Mouse (Mus musculus) limb, embryonic 11.5 days (tissue): ENCODE measurements around the gene Ica1. TPM values are rescaled to one million over a fixed set of nuclear protein-coding genes. Genes with fewer than 3 reads are reported as not detected.
A peak's percentile ranks its signal among the peaks of the same experiment; 100 is the strongest.

ENCODE experiments used
- ATAC-seq: fragments of 200-750 bp; cut with Nextera tagmentation; 2 replicates; pipeline ENCODE4 v1.8.0; 2017; ENCODE audit warnings: low read depth; ENCODE audit not compliant: insufficient number of reproducible peaks, low FRiP score, low TSS enrichment
- DNase-seq: peaks from one replicate; pipeline ENCODE4 v3.0.0-alpha.2; 2015; ENCODE audit warnings: low spot score
- H3K27ac ChIP-seq: fragments of 300-500 bp; sonication (generic); replicated peaks from 2 replicates; pipeline ENCODE4 v1.5.1; 2014; ENCODE audit warnings: low read depth, mild to moderate bottlenecking, low read length
- H3K27me3 ChIP-seq: fragments of 300-500 bp; sonication (generic); 2 replicates; pipeline ENCODE4 v1.6.1; 2014; ENCODE audit warnings: mild to moderate bottlenecking, low read length, mixed read lengths; ENCODE audit not compliant: control insufficient read depth, insufficient read depth
- H3K36me3 ChIP-seq: fragments of 300-500 bp; sonication (generic); 2 replicates; pipeline ENCODE4 v1.6.1; 2014; ENCODE audit warnings: mild to moderate bottlenecking, low read length, moderate library complexity, mixed read lengths; ENCODE audit not compliant: control insufficient read depth, insufficient read depth
- H3K4me1 ChIP-seq: fragments of 300-500 bp; sonication (generic); 2 replicates; pipeline ENCODE4 v1.6.1; 2014; ENCODE audit warnings: low read length, mixed read lengths; ENCODE audit not compliant: control insufficient read depth, insufficient read depth
- H3K4me2 ChIP-seq: fragments of 300-500 bp; sonication (generic); 2 replicates; pipeline ENCODE4 v1.6.1; 2014; ENCODE audit warnings: low read depth, mild to moderate bottlenecking, moderate library complexity; ENCODE audit not compliant: severe bottlenecking
- H3K4me3 ChIP-seq: fragments of 300-500 bp; sonication (generic); 2 replicates; pipeline ENCODE4 v1.5.1; 2014; ENCODE audit warnings: low read depth, low read length
- H3K9ac ChIP-seq: fragments of 300-500 bp; sonication (generic); 2 replicates; pipeline ENCODE4 v1.6.1; 2014; ENCODE audit warnings: mild to moderate bottlenecking, low read length
- H3K9me3 ChIP-seq: fragments of 300-500 bp; sonication (generic); 2 replicates; pipeline ENCODE4 v1.6.1; 2016; ENCODE audit warnings: low read length; ENCODE audit not compliant: control insufficient read depth
- WGBS: fragments of 180-500 bp; shearing (Covaris S2); extraction: QIAGEN DNeasy Blood & Tissue Kit; methylation state at CpG from one replicate; pipeline ENCODE4 v1.1.7; 2014; 5-methylcytosine and 5-hydroxymethylcytosine counted together
- polyA plus RNA-seq: library from polyadenylated mRNA; unstranded; fragments of >200 nt; fragmentation: Nextera tagmentation; extraction: Ambion mirVana; gene quantifications from 2 replicates; pipeline ENCODE4 v1.2.1, GENCODE M21; 2014

The Ica1 gene
- polyA plus RNA-seq, 1 experiment from 2014 or later: 17.5 TPM

GRCm38 (mm10) chr6:8754486-8754885 lies 23.8 kb downstream of the Ica1 start:
- Histone ChIP-seq H3K27me3 (no peaks in the 10 kb centered on the region), H3K9ac (no peak overlapping the region), H3K36me3 (no peaks in the 10 kb centered on the region), H3K4me1 (no peaks in the 10 kb centered on the region), H3K9me3 (no peaks in the 10 kb centered on the region), H3K4me3 (no peak overlapping the region), H3K4me2 (no peak overlapping the region), H3K27ac (no peak overlapping the region)
- ATAC-seq: no peak
- DNase-seq: no peak
- 92% methylated on average over 5 of the region's 5 CpGs for WGBS

- DNase-seq: no peak
- H3K27me3 ChIP-seq: no peaks in the 10 kb centered on the region
- H3K4me1 ChIP-seq: no peaks in the 10 kb centered on the region
- no peak overlapping the region for H3K4me3 ChIP-seq
- H3K36me3 ChIP-seq: no peaks in the 10 kb centered on the region
- H3K27ac ChIP-seq: no peak overlapping the region
- no peak overlapping the region for H3K9ac ChIP-seq
- H3K4me2 ChIP-seq: no peak overlapping the region
- ATAC-seq: no peak
- WGBS: 92% methylated on average over 2 of the region's 2 CpGs
- no peaks in the 10 kb centered on the region for H3K9me3 ChIP-seq
These were observed 24.6 kb downstream of the Ica1 start for GRCm38 (mm10) chr6:8753723-8754036.

GRCm38 (mm10) chr6:8752984-8753722 lies 25.1 kb downstream of the Ica1 start:
- no peak overlapping the region for H3K27ac ChIP-seq
- H3K4me2 ChIP-seq: no peak overlapping the region
- no peak for DNase-seq
- no peak for ATAC-seq
- no peak overlapping the region for H3K4me3 ChIP-seq
- no peaks in the 10 kb centered on the region for H3K9me3 ChIP-seq
- H3K27me3 ChIP-seq: no peaks in the 10 kb centered on the region
- 87% methylated on average over 6 of the region's 6 CpGs for WGBS
- H3K36me3 ChIP-seq: no peaks in the 10 kb centered on the region
- no peaks in the 10 kb centered on the region for H3K4me1 ChIP-seq
- H3K9ac ChIP-seq: no peak overlapping the region

- Histone ChIP-seq H3K27ac (no peak overlapping the region), H3K36me3 (no peaks in the 10 kb centered on the region), H3K4me2 (no peak overlapping the region), H3K27me3 (no peaks in the 10 kb centered on the region), H3K9ac (no peak overlapping the region), H3K4me3 (no peak overlapping the region), H3K9me3 (no peaks in the 10 kb centered on the region), H3K4me1 (peaks cover 11% of the 10 kb centered on the region)
- DNase-seq (no peak), ATAC-seq (no peak)
- WGBS: 43% methylated on average over 7 of the region's 7 CpGs
These were observed 33.4 kb downstream of the Ica1 start for GRCm38 (mm10) chr6:8744886-8745285.

- Histone ChIP-seq H3K4me2 (no peak overlapping the region), H3K9me3 (no peaks in the 10 kb centered on the region), H3K4me3 (no peak overlapping the region), H3K27me3 (no peaks in the 10 kb centered on the region), H3K27ac (no peak overlapping the region), H3K9ac (no peak overlapping the region), H3K4me1 (peaks cover 12% of the 10 kb centered on the region), H3K36me3 (no peaks in the 10 kb centered on the region)
- ATAC-seq (no peak), DNase-seq (no peak)
- WGBS: 91% methylated on average over 4 of the region's 4 CpGs
These were observed 34.0 kb downstream of the Ica1 start for GRCm38 (mm10) chr6:8744273-8744785.

GRCm38 (mm10) chr6:8742449-8742848 lies 35.8 kb downstream of the Ica1 start:
- Histone ChIP-seq H3K27me3 (no peaks in the 10 kb centered on the region), H3K36me3 (no peaks in the 10 kb centered on the region), H3K4me1 (peaks cover 12% of the 10 kb centered on the region), H3K27ac (peak overlapping the region; percentile 68), H3K4me3 (no peak overlapping the region), H3K4me2 (no peak overlapping the region), H3K9me3 (no peaks in the 10 kb centered on the region), H3K9ac (no peak overlapping the region)
- 2% methylated on average over 3 of the region's 3 CpGs for WGBS
- ATAC-seq (peak; percentile 67), DNase-seq (peak; percentile 67)

- 15% methylated on average over 1 of the region's 1 CpGs for WGBS
- Histone ChIP-seq H3K36me3 (no peaks in the 10 kb centered on the region), H3K27me3 (no peaks in the 10 kb centered on the region), H3K4me2 (no peak overlapping the region), H3K9me3 (no peaks in the 10 kb centered on the region), H3K4me3 (no peak overlapping the region), H3K4me1 (peaks cover 12% of the 10 kb centered on the region), H3K27ac (peak overlapping the region; percentile 68; the same call in 1 of the 2 replicates), H3K9ac (no peak overlapping the region)
- ATAC-seq: no peak
- DNase-seq: no peak
These were observed 36.6 kb downstream of the Ica1 start for GRCm38 (mm10) chr6:8741659-8742058.

GRCm38 (mm10) chr6:8740092-8740491 lies 38.2 kb downstream of the Ica1 start:
- ATAC-seq (no peak; the same call in 1 of the 2 replicates), DNase-seq (peak; percentile 52)
- H3K4me1 ChIP-seq: peaks cover 12% of the 10 kb centered on the region
- H3K4me2 ChIP-seq: no peak overlapping the region
- H3K4me3 ChIP-seq: no peak overlapping the region
- no peaks in the 10 kb centered on the region for H3K9me3 ChIP-seq
- no peak overlapping the region for H3K9ac ChIP-seq
- H3K27ac ChIP-seq: no peak overlapping the region
- no peaks in the 10 kb centered on the region for H3K36me3 ChIP-seq
- 30% methylated on average over 2 of the region's 2 CpGs for WGBS
- no peaks in the 10 kb centered on the region for H3K27me3 ChIP-seq

GRCm38 (mm10) chr6:8738396-8738795 lies 39.9 kb downstream of the Ica1 start:
- DNase-seq: no peak
- Histone ChIP-seq H3K4me3 (no peak overlapping the region), H3K4me2 (no peak overlapping the region), H3K27me3 (no peaks in the 10 kb centered on the region), H3K9ac (no peak overlapping the region), H3K4me1 (peaks cover 12% of the 10 kb centered on the region), H3K27ac (no peak overlapping the region), H3K36me3 (no peaks in the 10 kb centered on the region), H3K9me3 (no peaks in the 10 kb centered on the region)
- 76% methylated on average over 4 of the region's 4 CpGs for WGBS
- no peak for ATAC-seq
